Mouse (Mus musculus): ENCODE data around the gene Thoc6. TPM values are rescaled to one million over a fixed set of nuclear protein-coding genes. Genes with fewer than 3 reads are reported as not detected.

The Thoc6 gene
- polyA plus RNA-seq, 1 experiment from 2014 or later = 41.0 TPM

DNA sequence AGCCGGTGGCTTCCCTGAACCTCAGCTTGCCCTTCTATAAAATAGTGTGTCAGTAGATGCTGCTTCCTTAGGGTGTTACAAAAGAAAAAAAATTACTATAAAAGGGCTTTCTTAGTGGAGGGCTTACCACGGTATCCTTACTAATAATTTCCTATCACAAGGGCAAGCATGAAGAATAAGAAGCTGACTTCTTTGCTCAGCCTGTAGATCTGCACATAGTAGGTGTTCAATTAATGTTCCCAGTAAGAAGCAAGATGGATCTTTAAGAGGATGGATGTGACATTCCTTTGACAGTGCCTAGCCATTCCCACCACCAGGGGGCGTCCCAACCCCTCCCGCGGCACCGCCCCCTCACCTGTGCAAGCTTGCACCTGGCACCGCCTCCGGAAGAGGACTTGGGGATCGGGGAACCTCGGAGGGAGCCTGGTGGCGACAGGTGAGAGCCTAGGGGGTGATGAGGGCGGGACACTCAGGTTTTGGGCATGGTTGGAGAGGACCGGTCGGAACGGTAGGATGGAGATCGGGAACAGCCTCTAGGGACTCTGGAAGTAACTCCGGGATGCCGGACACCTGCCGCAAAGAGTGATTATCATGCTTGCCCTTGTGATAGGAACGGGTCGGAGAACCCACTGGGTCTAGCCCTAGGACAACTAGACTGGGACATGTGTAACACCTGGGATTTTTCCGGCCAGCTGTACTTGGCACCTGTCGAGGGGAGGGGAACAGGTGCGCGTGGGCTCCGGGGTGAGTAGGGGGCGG is 13.4 kb downstream of the Thoc6 start, which contains the start of gene Bicdl2:
Gene Bicdl2, plus strand, starts transcription at position 390 of the 759 bp plus-strand sequence.
- Histone ChIP-seq H3K4me3 (ENCODE audit: low read depth, low read length) (peak within 1 kb of the TSS; percentile 11; the same call in 1 of the 2 replicates), H3K27me3 (ENCODE audit: control insufficient read depth, insufficient read depth, low read length) (peaks cover 46% of the 10 kb centered on the region), H3K9me3 (replicated peaks; ENCODE audit: control insufficient read depth, low read length) (no peaks in the 10 kb centered on the region), H3K27ac (ENCODE audit: low read depth, low read length) (no peak within 1 kb of the TSS), H3K36me3 (ENCODE audit: control insufficient read depth, insufficient read depth, low read length) (no peaks in the 10 kb centered on the region), H3K4me1 (ENCODE audit: control insufficient read depth, insufficient read depth, low read length) (no peaks in the 10 kb centered on the region), H3K4me2 (peak within 1 kb of the TSS; percentile 7; the same call in 1 of the 2 replicates), H3K9ac (ENCODE audit: low read depth, low read length) (no peak within 1 kb of the TSS)
- ATAC-seq (replicated peaks; ENCODE audit: insufficient number of reproducible peaks, low FRiP score, low TSS enrichment) = no peak
- WGBS (ENCODE audit: insufficient replicate concordance) = 9% methylated on average over 27 of the region's 27 CpGs

DNA sequence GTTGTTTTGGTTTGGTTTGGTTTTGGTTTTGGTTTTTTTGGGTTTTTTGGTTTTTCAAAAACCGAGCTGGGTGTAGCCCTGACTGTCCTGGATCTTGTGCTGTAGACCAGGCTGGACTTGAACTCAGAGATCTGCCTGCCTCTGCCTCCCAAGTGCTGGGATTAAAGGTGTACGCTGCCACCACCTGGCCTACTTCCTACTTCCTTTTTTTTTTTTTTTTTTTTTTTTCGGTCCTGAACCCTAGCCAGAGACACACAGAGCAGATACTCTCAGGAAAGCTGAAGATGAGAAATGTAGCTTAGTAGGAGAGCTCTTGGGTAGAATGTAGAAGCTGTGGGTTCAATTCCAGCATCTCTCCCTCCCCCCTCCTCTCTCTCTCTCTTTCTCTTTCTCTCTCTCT is 15.2 kb downstream of the Thoc6 start:
- ATAC-seq (replicated peaks; ENCODE audit: insufficient number of reproducible peaks, low FRiP score, low TSS enrichment) = no peak
- WGBS (ENCODE audit: insufficient replicate concordance) = 77% methylated on average over 3 of the region's 3 CpGs
- Histone ChIP-seq H3K9me3 (replicated peaks; ENCODE audit: control insufficient read depth, low read length) (no peaks in the 10 kb centered on the region), H3K9ac (ENCODE audit: low read depth, low read length) (no peak overlapping the region), H3K27me3 (ENCODE audit: control insufficient read depth, insufficient read depth, low read length) (peaks cover 46% of the 10 kb centered on the region), H3K4me1 (ENCODE audit: control insufficient read depth, insufficient read depth, low read length) (no peaks in the 10 kb centered on the region), H3K36me3 (ENCODE audit: control insufficient read depth, insufficient read depth, low read length) (no peaks in the 10 kb centered on the region), H3K27ac (ENCODE audit: low read depth, low read length) (no peak overlapping the region), H3K4me2 (no peak overlapping the region), H3K4me3 (ENCODE audit: low read depth, low read length) (no peak overlapping the region)

DNA sequence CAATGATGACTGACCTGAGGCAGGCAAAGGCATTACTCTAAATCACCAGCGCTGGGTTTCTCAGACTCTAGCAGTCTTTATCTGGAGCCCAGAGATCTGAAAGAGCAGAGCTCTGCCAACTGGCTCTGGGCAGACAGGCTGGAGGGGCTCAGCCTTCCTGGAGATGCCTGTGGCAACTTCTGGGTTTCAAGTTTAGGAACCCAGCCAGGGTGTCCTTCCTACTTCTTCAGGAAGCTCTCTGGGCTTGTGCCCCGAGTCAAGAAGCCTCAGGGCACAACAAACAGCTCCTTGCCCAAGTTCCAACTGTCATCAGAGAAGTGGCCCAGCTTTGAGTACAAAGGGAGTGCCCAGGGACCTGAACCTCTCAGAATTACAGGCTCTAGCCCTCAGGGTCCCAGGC is 19.3 kb downstream of the Thoc6 start:
- peaks cover 8% of the 10 kb centered on the region for H3K27me3 ChIP-seq (ENCODE audit: control insufficient read depth, insufficient read depth, low read length)
- no peak overlapping the region for H3K4me3 ChIP-seq (ENCODE audit: low read depth, low read length)
- H3K36me3 ChIP-seq (ENCODE audit: control insufficient read depth, insufficient read depth, low read length) = no peaks in the 10 kb centered on the region
- no peaks in the 10 kb centered on the region for H3K9me3 ChIP-seq (replicated peaks; ENCODE audit: control insufficient read depth, low read length)
- no peak overlapping the region for H3K27ac ChIP-seq (ENCODE audit: low read depth, low read length)
- 62% methylated on average over 2 of the region's 2 CpGs for WGBS (ENCODE audit: insufficient replicate concordance)
- no peak overlapping the region for H3K9ac ChIP-seq (ENCODE audit: low read depth, low read length)
- no peaks in the 10 kb centered on the region for H3K4me1 ChIP-seq (ENCODE audit: control insufficient read depth, insufficient read depth, low read length)
- no peak overlapping the region for H3K4me2 ChIP-seq
- ATAC-seq (replicated peaks; ENCODE audit: insufficient number of reproducible peaks, low FRiP score, low TSS enrichment) = no peak

DNA sequence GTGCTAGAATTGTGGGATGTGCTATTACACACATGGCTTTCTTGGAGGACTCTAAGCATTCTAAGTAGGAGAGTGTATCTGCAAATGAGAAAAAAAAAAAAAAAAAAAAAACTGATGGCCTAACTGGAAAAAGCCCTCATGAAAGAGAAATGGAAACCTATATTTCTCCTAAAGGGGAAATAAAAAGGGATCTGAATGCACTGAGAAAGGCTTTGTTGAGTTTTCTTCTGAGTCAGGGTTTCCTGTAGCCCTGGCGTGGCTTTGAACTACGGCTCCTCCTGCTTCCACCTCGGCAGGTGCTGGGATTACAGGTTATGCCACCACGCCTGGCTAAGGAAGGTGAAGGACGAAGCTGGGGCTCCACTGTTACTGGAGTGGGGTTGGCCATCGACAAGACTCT is 19.7 kb downstream of the Thoc6 start:
- Histone ChIP-seq H3K27ac (ENCODE audit: low read depth, low read length) (no peak overlapping the region), H3K36me3 (ENCODE audit: control insufficient read depth, insufficient read depth, low read length) (no peaks in the 10 kb centered on the region), H3K9ac (ENCODE audit: low read depth, low read length) (no peak overlapping the region), H3K4me1 (ENCODE audit: control insufficient read depth, insufficient read depth, low read length) (no peaks in the 10 kb centered on the region), H3K4me3 (ENCODE audit: low read depth, low read length) (no peak overlapping the region), H3K9me3 (replicated peaks; ENCODE audit: control insufficient read depth, low read length) (no peaks in the 10 kb centered on the region), H3K4me2 (no peak overlapping the region), H3K27me3 (ENCODE audit: control insufficient read depth, insufficient read depth, low read length) (peaks cover 4% of the 10 kb centered on the region; the same call in 1 of the 2 replicates)
- ATAC-seq (replicated peaks; ENCODE audit: insufficient number of reproducible peaks, low FRiP score, low TSS enrichment) = no peak
- 52% methylated on average over 6 of the region's 6 CpGs for WGBS (ENCODE audit: insufficient replicate concordance)

DNA sequence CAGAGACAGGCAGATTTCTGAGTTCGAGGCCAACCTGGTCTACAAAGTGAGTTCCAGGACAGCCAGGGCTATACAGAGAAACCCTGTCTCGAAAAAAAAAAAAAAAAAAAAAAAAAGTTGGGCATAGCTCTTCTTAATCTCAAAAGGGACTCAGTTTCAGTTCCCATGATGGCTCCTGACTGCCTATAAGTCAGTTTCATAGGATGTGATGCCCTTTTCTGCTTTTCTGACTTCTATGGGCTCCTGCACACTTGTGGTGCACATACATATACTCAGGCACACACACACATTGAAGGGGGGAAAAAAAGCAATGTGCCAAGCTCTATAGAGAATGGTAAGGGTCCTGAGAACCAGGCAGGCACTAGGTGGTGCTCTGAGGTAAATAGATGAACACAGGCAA is 20.4 kb downstream of the Thoc6 start:
- Histone ChIP-seq H3K9ac (ENCODE audit: low read depth, low read length) (no peak overlapping the region), H3K9me3 (replicated peaks; ENCODE audit: control insufficient read depth, low read length) (no peaks in the 10 kb centered on the region), H3K36me3 (ENCODE audit: control insufficient read depth, insufficient read depth, low read length) (no peaks in the 10 kb centered on the region), H3K4me1 (ENCODE audit: control insufficient read depth, insufficient read depth, low read length) (no peaks in the 10 kb centered on the region), H3K4me2 (no peak overlapping the region), H3K4me3 (ENCODE audit: low read depth, low read length) (no peak overlapping the region), H3K27ac (ENCODE audit: low read depth, low read length) (no peak overlapping the region), H3K27me3 (ENCODE audit: control insufficient read depth, insufficient read depth, low read length) (0 out of 2 replicates have a peak, but pooled peaks cover 4% of the 10 kb centered on the region)
- WGBS (ENCODE audit: insufficient replicate concordance) = 69% methylated on average over 1 of the region's 2 CpGs
- no peak for ATAC-seq (replicated peaks; ENCODE audit: insufficient number of reproducible peaks, low FRiP score, low TSS enrichment)

DNA sequence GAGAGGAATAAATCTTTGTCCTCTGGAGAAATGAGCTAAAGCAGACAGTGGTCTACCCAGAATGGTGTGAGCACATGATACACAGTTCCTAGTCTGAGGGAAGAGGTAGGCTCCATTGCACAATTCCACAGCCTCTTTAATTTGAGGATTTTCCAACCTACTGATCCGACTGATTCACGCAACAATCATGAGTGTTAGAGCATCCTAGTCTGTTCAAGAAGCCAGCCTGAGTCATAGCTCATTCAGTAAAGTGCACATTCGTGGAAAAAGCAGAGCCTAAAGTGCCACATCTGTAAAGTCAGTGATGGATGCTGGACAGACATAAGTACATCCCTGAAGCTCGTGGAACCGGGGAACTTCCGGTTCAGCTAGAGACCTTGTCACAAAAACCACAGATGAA is 22.3 kb downstream of the Thoc6 start:
- ATAC-seq (replicated peaks; ENCODE audit: insufficient number of reproducible peaks, low FRiP score, low TSS enrichment) = no peak
- no peak overlapping the region for H3K27ac ChIP-seq (ENCODE audit: low read depth, low read length)

DNA sequence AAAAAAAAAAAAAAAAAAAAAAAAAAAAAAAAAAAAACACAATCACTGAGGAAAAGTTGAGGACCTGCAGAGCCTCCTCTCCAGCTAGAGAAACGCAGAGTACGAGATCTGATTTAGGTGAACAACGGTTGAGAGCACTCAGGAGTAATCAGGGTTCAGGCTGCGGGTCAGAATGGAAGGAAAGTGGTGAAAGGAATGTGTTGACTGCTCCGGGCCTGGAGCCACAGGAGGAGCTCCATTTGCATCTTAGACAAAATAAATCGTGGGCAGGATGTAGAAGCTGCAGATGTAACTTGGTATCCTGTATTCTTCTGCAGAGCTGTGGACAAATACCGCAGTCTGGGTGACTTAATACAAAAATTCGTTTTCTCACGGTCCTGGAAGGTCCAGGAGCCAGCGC is 27.8 kb downstream of the Thoc6 start:
- no peak overlapping the region for H3K27ac ChIP-seq (ENCODE audit: low read depth, low read length)
- peaks cover 18% of the 10 kb centered on the region for H3K27me3 ChIP-seq (ENCODE audit: control insufficient read depth, insufficient read depth, low read length)
- no peak overlapping the region for H3K4me3 ChIP-seq (ENCODE audit: low read depth, low read length)
- no peak overlapping the region for H3K9ac ChIP-seq (ENCODE audit: low read depth, low read length)
- H3K4me2 ChIP-seq = no peak overlapping the region
- H3K9me3 ChIP-seq (replicated peaks; ENCODE audit: control insufficient read depth, low read length) = no peaks in the 10 kb centered on the region
- no peak for ATAC-seq (replicated peaks; ENCODE audit: insufficient number of reproducible peaks, low FRiP score, low TSS enrichment)
- no peaks in the 10 kb centered on the region for H3K4me1 ChIP-seq (ENCODE audit: control insufficient read depth, insufficient read depth, low read length)
- no peaks in the 10 kb centered on the region for H3K36me3 ChIP-seq (ENCODE audit: control insufficient read depth, insufficient read depth, low read length)
- WGBS (ENCODE audit: insufficient replicate concordance) = 19% methylated on average over 10 of the region's 10 CpGs

More for the DNA sequence above, 22.3 kb downstream of the Thoc6 start:
- Histone ChIP-seq H3K9me3 (replicated peaks; ENCODE audit: control insufficient read depth, low read length) (no peaks in the 10 kb centered on the region), H3K4me2 (no peak overlapping the region), H3K36me3 (ENCODE audit: control insufficient read depth, insufficient read depth, low read length) (no peaks in the 10 kb centered on the region), H3K4me1 (ENCODE audit: control insufficient read depth, insufficient read depth, low read length) (no peaks in the 10 kb centered on the region), H3K27me3 (ENCODE audit: control insufficient read depth, insufficient read depth, low read length) (0 out of 2 replicates have a peak, but pooled peaks cover under 1% of the 10 kb centered on the region), H3K4me3 (ENCODE audit: low read depth, low read length) (no peak overlapping the region), H3K9ac (ENCODE audit: low read depth, low read length) (no peak overlapping the region)
- WGBS (ENCODE audit: insufficient replicate concordance) = 81% methylated on average over 6 of the region's 6 CpGs

DNA sequence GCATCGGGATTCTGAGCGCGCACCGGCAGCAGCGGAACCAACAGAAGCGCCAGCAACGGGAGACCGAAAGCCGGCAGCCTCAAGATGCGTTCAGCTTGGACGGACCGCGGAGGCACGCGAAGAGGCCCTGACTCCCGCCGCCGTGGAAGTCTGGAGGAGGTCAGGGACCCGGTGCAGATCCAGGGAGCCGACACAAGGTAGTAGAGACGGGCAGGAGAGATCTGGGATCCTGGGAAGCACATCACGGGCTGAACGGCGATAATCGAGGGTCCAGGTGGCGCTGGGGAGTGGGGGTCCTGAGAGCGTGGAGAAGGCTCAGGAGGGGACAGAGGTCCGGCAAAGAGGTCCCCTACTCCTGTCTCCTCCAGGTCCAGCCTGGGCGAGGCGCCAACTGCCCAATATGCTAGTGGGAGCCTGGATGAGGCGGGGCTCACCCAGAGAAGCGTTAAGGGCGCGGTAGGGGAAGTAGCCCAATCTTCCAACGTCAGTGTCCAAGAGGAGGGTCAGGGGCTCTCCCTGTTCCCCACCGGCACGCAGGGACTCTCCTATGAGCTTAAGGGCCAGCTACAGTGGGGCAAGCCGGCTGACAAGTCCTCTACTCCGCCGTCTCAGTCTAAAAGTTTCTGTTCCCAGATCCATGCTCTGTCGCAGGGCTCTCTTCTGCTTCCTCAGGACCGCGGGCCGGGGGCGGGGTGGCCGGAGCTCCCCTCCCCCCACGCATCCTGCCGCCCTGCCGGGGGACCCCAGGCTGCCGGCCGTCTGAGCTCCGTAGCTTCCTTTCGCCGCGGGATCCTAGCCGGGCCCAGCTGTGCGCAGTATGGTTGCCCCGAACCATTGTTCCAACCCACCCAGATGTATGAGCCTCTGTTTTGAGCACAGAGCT is 28.8 kb downstream of the Thoc6 start, which contains the start of gene Mmp25:
Gene Mmp25, minus strand, starts transcription at position 665 of the 883 bp plus-strand sequence.
- Histone ChIP-seq H3K9ac (ENCODE audit: low read depth, low read length) (peak within 1 kb of the TSS; percentile 12), H3K4me2 (peak within 1 kb of the TSS; percentile 93), H3K4me1 (ENCODE audit: control insufficient read depth, insufficient read depth, low read length) (no peaks in the 10 kb centered on the region), H3K27me3 (ENCODE audit: control insufficient read depth, insufficient read depth, low read length) (peaks cover 18% of the 10 kb centered on the region), H3K4me3 (ENCODE audit: low read depth, low read length) (peak within 1 kb of the TSS; percentile 57), H3K9me3 (replicated peaks; ENCODE audit: control insufficient read depth, low read length) (no peaks in the 10 kb centered on the region), H3K36me3 (ENCODE audit: control insufficient read depth, insufficient read depth, low read length) (no peaks in the 10 kb centered on the region), H3K27ac (ENCODE audit: low read depth, low read length) (no peak within 1 kb of the TSS)
- ATAC-seq (replicated peaks; ENCODE audit: insufficient number of reproducible peaks, low FRiP score, low TSS enrichment) = peak; percentile 15; the same call in 1 of the 2 replicates
- under 1% methylated on average over 58 of the region's 58 CpGs for WGBS (ENCODE audit: insufficient replicate concordance)
